Mouse (Mus musculus) erythroblast, embryonic 14.5 days (primary cell): ENCODE measurements at regions not wholly inside any gene's neighbourhood (a gene's known extent, or its start where the extent isn't known, plus 50 kb on each side); places are given as distances from the start of the nearest gene placed in this dataset.
"Not testable (repeated sequence)": the region's sequence is repeated elsewhere in the genome, so short reads cannot be mapped to it uniquely, and the experiment has no call there.

Experiments
- GATA1 ChIP-seq: IDR thresholded peaks from 2 replicates; pipeline ENCODE4 v1.6.1; 2012; ENCODE audit warnings: low read length, inconsistent platforms, mixed read lengths
- TAL1 ChIP-seq: IDR thresholded peaks from 3 replicates; pipeline ENCODE4 v1.6.1; 2012; ENCODE audit warnings: low read length, inconsistent platforms, mixed read lengths

GRCm38 (mm10) chr14:120773001-120773400 is 138.0 kb upstream of the Ipo5 start:
- not testable (repeated sequence) for TF ChIP-seq TAL1, GATA1
